Mouse (Mus musculus): ENCODE measurements at regions not wholly inside any gene's neighbourhood (a gene's known extent, or its start where the extent isn't known, plus 50 kb on each side); places are given as distances from the start of the nearest gene placed in this dataset.
A peak's percentile ranks its signal among the peaks of the same experiment; 100 is the strongest.

- H3K9ac ChIP-seq: no peak overlapping the region
- no peaks in the 10 kb centered on the region for H3K36me3 ChIP-seq
- H3K4me3 ChIP-seq: no peak overlapping the region
- 0 out of 2 replicates have a peak, but pooled peaks cover 3% of the 10 kb centered on the region for H3K9me3 ChIP-seq (replicated peaks)
- H3K4me1 ChIP-seq (replicated peaks): no peaks in the 10 kb centered on the region
- no peak for ATAC-seq (ENCODE audit: insufficient number of reproducible peaks, low FRiP score)
- WGBS: 17% methylated on average over 4 of the region's 4 CpGs
- 0 out of 2 replicates have a peak, but pooled peaks cover 6% of the 10 kb centered on the region for H3K27me3 ChIP-seq (replicated peaks)
- no peak overlapping the region for H3K4me2 ChIP-seq
- no peak overlapping the region for H3K27ac ChIP-seq (ENCODE audit: poor library complexity, severe bottlenecking)
Measured at GRCm38 (mm10) chr9:30299844-30300243, 127.1 kb upstream of the Snx19 start.

GRCm38 (mm10) chr9:30308281-30308680 lies 118.6 kb upstream of the Snx19 start:
- no peaks in the 10 kb centered on the region for H3K9me3 ChIP-seq (replicated peaks)
- no peak overlapping the region for H3K9ac ChIP-seq
- no peaks in the 10 kb centered on the region for H3K4me1 ChIP-seq (replicated peaks)
- no peaks in the 10 kb centered on the region for H3K36me3 ChIP-seq
- no peak overlapping the region for H3K4me2 ChIP-seq
- H3K27me3 ChIP-seq (replicated peaks): no peaks in the 10 kb centered on the region
- WGBS: 20% methylated on average over 2 of the region's 2 CpGs
- H3K4me3 ChIP-seq: no peak overlapping the region
- no peak for ATAC-seq (ENCODE audit: insufficient number of reproducible peaks, low FRiP score)
- no peak overlapping the region for H3K27ac ChIP-seq (ENCODE audit: poor library complexity, severe bottlenecking)

GRCm38 (mm10) chr9:30313360-30313759 lies 113.5 kb upstream of the Snx19 start:
- 78% methylated on average over 1 of the region's 1 CpGs for WGBS
- H3K27me3 ChIP-seq (replicated peaks): no peaks in the 10 kb centered on the region

GRCm38 (mm10) chr9:30314355-30315171 lies 112.3 kb upstream of the Snx19 start:
- Histone ChIP-seq H3K27me3 (replicated peaks) (no peaks in the 10 kb centered on the region), H3K36me3 (no peaks in the 10 kb centered on the region), H3K9me3 (replicated peaks) (no peaks in the 10 kb centered on the region), H3K4me2 (peak overlapping the region; percentile 40), H3K27ac (ENCODE audit: poor library complexity, severe bottlenecking) (no peak overlapping the region), H3K4me3 (no peak overlapping the region), H3K9ac (no peak overlapping the region), H3K4me1 (replicated peaks) (peaks cover 4% of the 10 kb centered on the region; the same call in 1 of the 2 replicates)
- 50% methylated on average over 15 of the region's 15 CpGs for WGBS
- no peak for ATAC-seq (ENCODE audit: insufficient number of reproducible peaks, low FRiP score)

More at GRCm38 (mm10) chr9:30313360-30313759, 113.5 kb upstream of the Snx19 start:
- ATAC-seq (ENCODE audit: insufficient number of reproducible peaks, low FRiP score): no peak
- H3K4me3 ChIP-seq: no peak overlapping the region
- no peaks in the 10 kb centered on the region for H3K9me3 ChIP-seq (replicated peaks)
- no peak overlapping the region for H3K9ac ChIP-seq
- no peaks in the 10 kb centered on the region for H3K36me3 ChIP-seq
- no peak overlapping the region for H3K27ac ChIP-seq (ENCODE audit: poor library complexity, severe bottlenecking)
- peaks cover 4% of the 10 kb centered on the region; the same call in 1 of the 2 replicates for H3K4me1 ChIP-seq (replicated peaks)
- no peak overlapping the region for H3K4me2 ChIP-seq

- Histone ChIP-seq H3K27ac (ENCODE audit: poor library complexity, severe bottlenecking) (no peak overlapping the region), H3K4me3 (no peak overlapping the region), H3K9ac (no peak overlapping the region), H3K4me2 (peak overlapping the region; percentile 40), H3K4me1 (replicated peaks) (peaks cover 4% of the 10 kb centered on the region; the same call in 1 of the 2 replicates), H3K27me3 (replicated peaks) (no peaks in the 10 kb centered on the region), H3K36me3 (no peaks in the 10 kb centered on the region), H3K9me3 (replicated peaks) (no peaks in the 10 kb centered on the region)
- ATAC-seq (ENCODE audit: insufficient number of reproducible peaks, low FRiP score): no peak
- 42% methylated on average over 6 of the region's 6 CpGs for WGBS
Measured at GRCm38 (mm10) chr9:30315172-30315644, 111.7 kb upstream of the Snx19 start.

GRCm38 (mm10) chr9:30344866-30345265 lies 82.0 kb upstream of the Snx19 start:
- Histone ChIP-seq H3K27ac (ENCODE audit: poor library complexity, severe bottlenecking) (no peak overlapping the region), H3K4me1 (replicated peaks) (no peaks in the 10 kb centered on the region), H3K9me3 (replicated peaks) (no peaks in the 10 kb centered on the region), H3K4me2 (no peak overlapping the region), H3K4me3 (no peak overlapping the region), H3K36me3 (no peaks in the 10 kb centered on the region), H3K27me3 (replicated peaks) (peaks cover 6% of the 10 kb centered on the region; the same call in 1 of the 2 replicates), H3K9ac (no peak overlapping the region)
- WGBS: 70% methylated on average over 2 of the region's 2 CpGs
- ATAC-seq (ENCODE audit: insufficient number of reproducible peaks, low FRiP score): no peak

GRCm38 (mm10) chr9:30353965-30354364 lies 72.9 kb upstream of the Snx19 start:
- H3K36me3 ChIP-seq: no peaks in the 10 kb centered on the region
- no peak for ATAC-seq (ENCODE audit: insufficient number of reproducible peaks, low FRiP score)
- H3K27me3 ChIP-seq (replicated peaks): peaks cover 14% of the 10 kb centered on the region
- H3K9ac ChIP-seq: no peak overlapping the region
- no peaks in the 10 kb centered on the region for H3K9me3 ChIP-seq (replicated peaks)
- H3K4me1 ChIP-seq (replicated peaks): no peaks in the 10 kb centered on the region
- H3K4me2 ChIP-seq: no peak overlapping the region
- no peak overlapping the region for H3K27ac ChIP-seq (ENCODE audit: poor library complexity, severe bottlenecking)
- 72% methylated on average over 4 of the region's 4 CpGs for WGBS
- no peak overlapping the region for H3K4me3 ChIP-seq

- H3K9me3 ChIP-seq (replicated peaks): no peaks in the 10 kb centered on the region
- H3K4me2 ChIP-seq: no peak overlapping the region
- no peaks in the 10 kb centered on the region for H3K36me3 ChIP-seq
- 42% methylated on average over 2 of the region's 2 CpGs for WGBS
- no peak overlapping the region for H3K4me3 ChIP-seq
- H3K27me3 ChIP-seq (replicated peaks): peaks cover 6% of the 10 kb centered on the region
- no peak for ATAC-seq (ENCODE audit: insufficient number of reproducible peaks, low FRiP score)
- no peaks in the 10 kb centered on the region for H3K4me1 ChIP-seq (replicated peaks)
- H3K27ac ChIP-seq (ENCODE audit: poor library complexity, severe bottlenecking): no peak overlapping the region
- H3K9ac ChIP-seq: no peak overlapping the region
Measured at GRCm38 (mm10) chr9:30355642-30356041, 71.3 kb upstream of the Snx19 start.

- no peak overlapping the region for H3K9ac ChIP-seq
- ATAC-seq (ENCODE audit: insufficient number of reproducible peaks, low FRiP score): no peak
- H3K4me2 ChIP-seq: peak overlapping the region; percentile 8; the same call in 1 of the 2 replicates
- H3K36me3 ChIP-seq: no peaks in the 10 kb centered on the region
- no peaks in the 10 kb centered on the region for H3K27me3 ChIP-seq (replicated peaks)
- no peaks in the 10 kb centered on the region for H3K9me3 ChIP-seq (replicated peaks)
- H3K4me3 ChIP-seq: no peak overlapping the region
- peaks cover 13% of the 10 kb centered on the region for H3K4me1 ChIP-seq (replicated peaks)
- WGBS: 53% methylated on average over 11 of the region's 11 CpGs
- peak overlapping the region; percentile 31; the same call in 1 of the 2 replicates for H3K27ac ChIP-seq (ENCODE audit: poor library complexity, severe bottlenecking)
Measured at GRCm38 (mm10) chr9:30369554-30370440, 57.1 kb upstream of the Snx19 start.

GRCm38 (mm10) chr9:30370789-30371188 lies 56.1 kb upstream of the Snx19 start:
- H3K27ac ChIP-seq (ENCODE audit: poor library complexity, severe bottlenecking): no peak overlapping the region
- no peak overlapping the region for H3K4me3 ChIP-seq
- 2% methylated on average over 2 of the region's 2 CpGs for WGBS
- no peaks in the 10 kb centered on the region for H3K36me3 ChIP-seq
- ATAC-seq (ENCODE audit: insufficient number of reproducible peaks, low FRiP score): no peak
- no peaks in the 10 kb centered on the region for H3K9me3 ChIP-seq (replicated peaks)
- H3K9ac ChIP-seq: no peak overlapping the region
- no peaks in the 10 kb centered on the region for H3K27me3 ChIP-seq (replicated peaks)
- peaks cover 13% of the 10 kb centered on the region for H3K4me1 ChIP-seq (replicated peaks)
- no peak overlapping the region for H3K4me2 ChIP-seq

GRCm38 (mm10) chr9:30376908-30377307 lies 50.0 kb upstream of the Snx19 start:
- ATAC-seq (ENCODE audit: insufficient number of reproducible peaks, low FRiP score): no peak
- H3K4me1 ChIP-seq (replicated peaks): no peaks in the 10 kb centered on the region
- no peak overlapping the region for H3K27ac ChIP-seq (ENCODE audit: poor library complexity, severe bottlenecking)
- no peak overlapping the region for H3K9ac ChIP-seq
- H3K36me3 ChIP-seq: no peaks in the 10 kb centered on the region
- no peak overlapping the region for H3K4me3 ChIP-seq
- H3K4me2 ChIP-seq: no peak overlapping the region
- WGBS: 75% methylated on average over 3 of the region's 3 CpGs
- no peaks in the 10 kb centered on the region for H3K27me3 ChIP-seq (replicated peaks)
- H3K9me3 ChIP-seq (replicated peaks): no peaks in the 10 kb centered on the region

Measured in heart, embryonic 12.5 days (tissue).